Mouse (Mus musculus): Measurements from ENCODE around the gene Tigd4. TPM values are rescaled to one million over a fixed set of nuclear protein-coding genes. Genes with fewer than 3 reads are reported as not detected.

The Tigd4 gene
- total RNA-seq, 2 experiments from 2014 or later, result 0.12 to 0.21 TPM

DNA sequence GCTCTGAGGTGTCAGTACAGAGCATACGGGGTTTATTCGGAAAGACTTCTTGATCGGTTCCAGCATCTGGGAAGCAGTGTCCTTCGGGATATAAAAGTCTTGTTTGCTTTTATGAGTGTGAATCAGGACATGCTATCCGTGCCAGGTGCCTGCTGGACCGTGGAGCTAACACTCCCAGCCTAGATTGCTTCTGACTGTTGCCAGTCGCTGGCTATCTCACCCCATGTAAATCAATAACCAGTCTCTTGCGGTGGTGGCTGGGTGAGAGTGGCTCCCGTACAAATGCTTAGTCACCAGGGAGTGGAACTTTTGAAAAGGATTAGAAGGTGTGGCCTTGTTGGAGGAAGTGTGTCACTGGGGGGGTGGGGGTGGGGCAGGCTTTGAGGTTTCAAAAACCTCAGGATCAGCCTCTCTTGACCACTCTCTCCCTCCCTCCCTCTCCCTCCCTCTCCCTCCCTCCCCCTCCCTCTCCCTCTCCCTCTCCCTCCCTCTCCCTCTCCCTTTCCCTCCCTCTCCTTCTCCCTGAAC is 16.9 kb downstream of the Tigd4 start:
- no peak for DNase-seq (ENCODE audit: low spot score in 2 of 2)

DNA sequence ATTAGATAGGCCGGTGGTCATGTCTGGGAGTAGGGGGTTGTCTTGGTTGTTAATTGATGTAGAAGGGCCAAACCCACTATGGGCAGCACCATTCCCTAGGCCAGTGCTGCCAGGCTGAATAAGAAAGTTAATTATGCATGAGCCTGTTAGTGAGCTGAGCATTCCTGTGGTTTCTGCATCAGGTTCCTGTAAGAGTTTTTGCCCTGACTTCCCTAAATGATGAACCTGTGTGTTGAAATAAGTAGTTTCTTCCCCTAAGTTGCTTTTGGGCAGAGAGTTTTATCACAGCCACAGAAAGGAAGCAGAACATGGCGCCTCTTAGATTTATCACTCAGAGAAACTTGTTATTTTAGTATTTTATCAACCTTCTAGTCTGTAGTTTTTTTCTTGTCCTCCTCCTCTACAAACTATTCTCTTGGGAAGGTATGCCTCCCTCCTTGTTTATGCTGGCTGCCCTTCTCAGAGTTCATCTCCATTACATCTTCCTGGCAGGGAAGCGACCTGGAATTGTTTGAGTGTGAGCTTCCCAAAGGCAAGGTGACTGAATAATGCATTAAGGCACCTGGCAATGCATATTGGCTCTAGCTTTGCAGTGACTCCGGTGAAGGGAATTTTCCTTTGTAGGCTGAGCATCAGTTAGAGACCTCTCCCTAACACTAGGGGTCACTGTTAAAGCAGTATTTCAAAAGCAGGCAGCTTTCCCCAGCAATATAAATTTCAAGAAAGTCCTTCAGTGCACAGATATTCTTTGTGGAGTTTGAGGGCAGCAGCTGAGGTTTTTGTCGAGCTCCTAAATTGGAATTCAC is 21.9 kb downstream of the Tigd4 start:
- DNase-seq (ENCODE audit: low spot score in 2 of 2), result peak; percentile 5 to 69

DNA sequence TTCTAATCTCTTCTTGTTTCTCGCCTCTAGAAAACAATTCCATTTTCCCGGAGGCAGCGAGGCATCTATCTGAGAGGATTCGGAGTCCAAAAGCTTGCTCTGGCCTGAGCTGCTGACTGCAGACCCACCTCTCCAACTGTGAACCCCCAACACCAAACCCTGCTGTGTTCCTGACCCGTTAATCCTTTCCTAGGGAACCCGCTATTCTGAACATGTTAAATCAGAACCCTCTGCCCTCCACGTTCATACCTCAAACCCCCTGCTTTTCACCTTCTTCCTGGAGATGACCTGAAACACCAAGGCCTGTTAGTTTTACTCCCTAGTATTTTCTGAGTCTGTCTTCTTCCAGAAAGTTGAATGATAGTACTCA is 22.5 kb downstream of the Tigd4 start:
- DNase-seq (ENCODE audit: low spot score in 2 of 2), result no peak

DNA sequence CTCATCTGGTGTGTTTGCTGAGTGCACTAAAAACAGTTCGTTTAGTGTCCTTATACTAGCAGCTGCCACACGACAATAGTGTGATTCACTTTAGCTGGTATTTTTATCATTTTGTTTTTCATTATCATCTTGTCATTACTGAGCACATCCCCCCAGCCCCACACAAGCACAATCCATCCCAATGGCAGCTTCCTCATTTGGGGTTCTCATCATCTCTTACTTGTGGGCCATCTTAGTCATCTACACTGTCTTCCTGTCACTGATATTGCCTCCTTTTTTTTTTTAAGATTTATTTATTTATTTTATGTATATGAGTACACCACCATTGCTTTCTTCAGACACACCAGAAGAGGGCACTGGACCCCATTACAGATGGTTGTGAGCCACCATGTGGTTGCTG is 25.3 kb downstream of the Tigd4 start:
- no peak for DNase-seq (ENCODE audit: low spot score in 2 of 2)

DNA sequence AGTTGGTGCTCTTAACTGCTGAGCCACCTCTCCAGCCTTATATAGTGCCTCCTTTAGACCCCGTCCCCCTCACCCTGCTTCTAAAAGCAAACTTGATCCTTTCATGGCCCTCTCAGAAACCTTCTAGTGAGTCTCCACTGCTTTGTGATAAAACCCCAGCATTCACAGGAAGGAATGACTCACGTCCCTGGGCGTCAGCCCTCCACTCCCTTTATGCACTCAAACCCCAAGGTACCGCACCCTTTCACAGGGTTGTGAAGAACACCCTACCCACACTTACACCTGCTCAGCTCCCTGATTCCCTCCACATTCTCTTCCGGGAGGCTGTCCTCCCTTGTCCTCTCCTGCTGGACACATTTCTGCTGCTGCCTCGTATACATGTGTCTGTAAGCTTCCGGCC is 25.7 kb downstream of the Tigd4 start:
- no peak for DNase-seq (ENCODE audit: low spot score in 2 of 2)

DNA sequence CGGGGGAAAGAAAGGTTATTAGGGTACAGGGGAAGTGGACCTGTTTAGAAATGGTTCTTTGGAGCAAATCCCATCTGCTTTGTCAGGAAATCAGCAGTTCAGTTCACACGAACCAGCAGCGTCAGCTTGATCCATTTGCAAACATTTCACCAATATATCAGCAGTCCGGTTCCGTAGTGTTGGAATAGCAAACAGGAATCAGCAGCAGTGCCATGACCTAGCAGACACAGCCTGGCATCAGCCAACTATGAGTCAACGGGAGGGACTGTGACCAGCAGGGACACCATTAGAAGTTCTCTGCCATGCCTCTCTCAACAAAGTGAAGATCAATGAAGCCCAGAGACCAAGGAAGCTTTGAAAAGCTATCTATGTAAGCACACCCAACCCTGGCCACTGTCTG is 26.4 kb downstream of the Tigd4 start:
- DNase-seq (ENCODE audit: low spot score in 2 of 2), result no peak

DNA sequence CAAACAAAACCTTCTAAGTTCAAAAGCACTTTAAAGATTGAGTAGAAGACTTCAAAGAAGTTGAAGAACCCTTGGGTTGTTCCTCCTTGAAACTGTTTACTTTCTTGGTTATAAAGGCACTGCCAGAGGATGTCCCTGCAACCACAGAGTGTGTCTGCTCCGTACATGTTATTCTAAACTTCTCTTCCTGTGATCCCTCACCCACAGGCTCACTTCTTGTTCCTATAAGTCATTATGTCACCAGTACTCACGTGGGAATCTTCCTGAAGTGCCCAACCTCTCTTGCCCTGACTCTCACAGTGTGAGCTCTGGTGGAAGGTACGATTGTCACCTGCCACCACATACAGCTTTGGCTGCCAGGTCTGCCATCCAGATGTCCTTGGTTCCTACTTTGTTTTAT is 28.7 kb downstream of the Tigd4 start:
- DNase-seq (ENCODE audit: low spot score in 2 of 2), result no peak

DNA sequence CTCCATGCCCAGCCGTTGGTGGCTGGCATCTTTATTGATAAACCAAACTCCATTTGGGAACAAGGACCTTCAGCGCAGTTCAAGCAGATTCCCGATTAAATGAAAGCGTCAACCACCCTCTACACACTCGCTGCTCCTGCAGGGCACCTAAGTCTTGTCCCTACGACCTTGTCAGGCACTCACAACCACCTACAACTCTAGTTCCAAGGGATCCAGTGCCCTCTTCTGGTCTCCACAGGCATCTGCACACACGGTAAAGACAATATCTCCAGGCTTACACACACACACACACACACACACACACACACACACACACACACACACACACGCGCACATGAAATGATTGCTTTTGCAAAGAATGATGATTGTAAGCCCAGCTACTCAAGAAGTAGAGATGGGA is 38.2 kb downstream of the Tigd4 start:
- DNase-seq (ENCODE audit: low spot score in 2 of 2), result no peak

DNA sequence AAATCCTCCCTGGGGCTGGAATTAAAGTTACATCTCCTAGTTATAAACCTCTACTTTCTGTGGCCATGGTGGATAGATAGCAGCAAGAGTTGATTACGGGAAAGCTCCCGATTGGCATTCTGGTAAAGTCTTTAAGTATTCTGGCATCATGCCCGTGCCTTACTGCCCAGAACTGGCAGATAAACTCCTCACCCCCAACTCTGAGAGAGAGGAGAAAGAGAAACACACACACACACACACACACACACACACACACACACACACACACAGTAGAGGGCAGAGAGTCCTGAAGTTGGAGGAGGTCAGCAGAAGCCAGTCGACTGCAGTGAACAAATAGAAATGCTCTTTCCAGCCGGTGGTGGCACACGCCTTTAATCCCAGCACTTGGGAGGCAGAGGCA is 43.7 kb downstream of the Tigd4 start:
- DNase-seq (ENCODE audit: low spot score in 2 of 2), result no peak

DNA sequence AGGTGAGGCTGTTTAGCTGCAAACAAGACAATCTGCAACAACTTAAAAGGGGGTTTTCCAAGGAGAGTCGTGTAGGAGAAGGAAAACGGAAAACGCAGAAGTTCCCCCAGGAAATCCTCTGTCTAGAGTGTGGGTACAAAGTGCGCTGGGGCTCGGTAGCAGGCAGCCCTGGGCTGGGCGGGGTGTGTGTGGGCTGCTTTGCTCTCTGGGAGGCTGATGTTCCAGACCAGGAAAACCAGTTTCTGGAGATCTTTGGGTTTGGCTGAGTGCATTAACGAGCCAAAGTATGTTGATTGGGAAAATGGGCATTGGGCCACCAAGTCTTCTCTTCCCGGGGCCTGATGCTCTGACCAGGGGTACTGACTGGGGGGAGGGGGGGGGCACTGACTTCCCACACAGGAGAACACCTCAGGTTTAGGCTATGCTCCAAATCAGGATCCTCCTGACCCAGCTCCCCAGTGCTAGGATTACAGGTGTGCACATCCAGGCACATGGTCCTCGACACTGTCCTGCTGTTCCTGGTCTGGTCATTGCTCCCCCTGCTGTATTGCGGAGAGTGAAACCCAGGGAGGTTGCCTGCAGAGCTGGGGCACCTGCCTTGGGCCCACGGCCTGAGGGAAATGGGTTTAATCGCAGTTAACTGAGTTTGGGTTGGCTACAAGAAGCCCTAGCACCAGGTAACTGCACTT is 44.7 kb downstream of the Tigd4 start:
- no peak for DNase-seq (ENCODE audit: low spot score in 2 of 2)

DNA sequence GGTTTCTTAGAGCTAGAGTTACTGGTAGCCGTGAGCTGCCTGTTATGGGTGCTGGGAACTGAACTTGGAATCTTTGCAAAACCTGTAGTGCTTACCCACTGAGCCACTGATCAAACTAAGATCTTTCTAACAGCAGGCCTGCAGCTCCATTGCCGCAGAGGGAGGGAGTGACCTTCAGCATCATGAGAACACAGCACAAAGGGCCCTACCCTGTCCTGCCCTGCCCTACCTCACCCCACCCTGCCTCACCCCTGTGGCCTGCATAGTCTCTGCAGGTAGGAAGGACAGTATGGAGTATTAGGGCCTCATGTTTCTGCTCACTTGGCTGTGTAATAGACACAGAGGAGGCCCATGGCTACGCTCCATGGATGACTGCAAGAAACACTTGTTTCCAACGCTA is 45.5 kb downstream of the Tigd4 start:
- no peak for DNase-seq (ENCODE audit: low spot score in 2 of 2)

DNA sequence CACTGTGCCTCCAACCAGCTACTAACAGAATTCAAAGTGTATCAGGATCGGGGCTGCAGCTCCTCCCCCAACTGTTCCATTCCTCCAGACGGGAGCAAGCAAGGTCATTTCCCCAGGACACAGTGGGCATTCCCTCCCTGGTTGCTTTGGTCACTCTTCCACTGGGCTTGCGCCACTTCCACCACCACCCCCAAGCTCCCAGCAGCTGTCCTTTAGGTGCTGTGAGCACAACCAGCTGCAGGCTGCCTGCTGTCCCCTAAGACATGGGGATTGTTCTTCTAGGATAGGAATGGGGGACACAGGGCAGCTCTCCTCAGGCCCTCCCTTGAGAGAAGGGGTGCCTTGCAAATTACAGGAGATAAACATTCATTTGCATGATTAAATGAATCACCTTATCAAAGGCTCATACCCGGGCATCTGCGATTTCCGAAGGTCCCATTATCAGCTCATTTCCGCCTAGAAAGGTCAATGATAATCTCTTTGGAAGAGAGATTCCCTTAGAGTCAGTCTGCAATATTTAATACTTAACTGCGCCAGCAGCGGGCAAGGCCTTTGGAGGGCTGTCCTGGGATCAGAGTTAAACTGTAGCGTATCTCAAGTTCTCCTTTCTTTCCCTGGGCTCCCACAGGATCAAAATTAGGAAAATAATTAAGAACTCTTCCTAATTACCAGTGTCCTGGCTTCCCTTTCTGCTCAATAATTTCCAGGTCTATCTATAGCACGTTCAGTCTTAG is 46.6 kb downstream of the Tigd4 start:
- DNase-seq (ENCODE audit: low spot score in 2 of 2), result no peak

DNA sequence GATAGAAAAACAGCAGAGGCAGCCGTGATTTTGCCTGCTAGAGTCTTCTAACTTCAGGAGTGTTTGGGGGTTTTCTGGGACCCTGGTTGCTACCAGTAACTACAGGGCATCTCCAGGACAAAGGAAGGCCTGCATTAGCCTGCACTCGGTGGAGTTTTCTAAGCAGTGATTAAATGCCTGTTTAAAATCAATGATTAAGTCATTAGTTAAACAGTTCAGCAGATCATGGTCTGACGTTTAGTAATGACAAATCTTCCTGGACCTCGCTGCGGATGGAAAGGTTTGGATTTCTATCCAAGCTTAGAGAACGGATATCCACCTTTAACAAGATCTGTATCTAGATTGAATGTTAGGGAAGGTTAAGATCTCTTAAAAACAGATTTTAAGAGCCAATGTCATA is 47.2 kb downstream of the Tigd4 start:
- DNase-seq (ENCODE audit: low spot score in 2 of 2), result no peak

DNA sequence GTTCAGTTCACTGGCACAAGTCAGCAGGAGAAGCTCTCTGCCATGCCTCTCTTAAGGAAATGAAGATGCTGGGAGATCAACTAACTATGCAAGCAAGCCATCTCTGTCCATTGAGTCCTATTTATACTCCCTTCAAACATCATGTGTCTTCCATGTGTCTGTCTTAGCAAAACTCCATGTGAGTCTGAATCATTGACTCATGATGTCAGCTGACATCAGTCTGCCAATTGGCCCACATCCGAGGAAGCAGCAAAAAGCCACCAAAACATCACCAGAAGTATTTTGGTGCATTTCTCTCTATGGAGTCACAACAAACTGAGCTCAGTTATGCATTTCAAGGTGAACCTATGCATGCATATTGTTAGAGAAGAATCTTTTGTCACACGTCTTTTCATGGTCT is 48.0 kb downstream of the Tigd4 start:
- DNase-seq (ENCODE audit: low spot score in 2 of 2), result no peak

DNA sequence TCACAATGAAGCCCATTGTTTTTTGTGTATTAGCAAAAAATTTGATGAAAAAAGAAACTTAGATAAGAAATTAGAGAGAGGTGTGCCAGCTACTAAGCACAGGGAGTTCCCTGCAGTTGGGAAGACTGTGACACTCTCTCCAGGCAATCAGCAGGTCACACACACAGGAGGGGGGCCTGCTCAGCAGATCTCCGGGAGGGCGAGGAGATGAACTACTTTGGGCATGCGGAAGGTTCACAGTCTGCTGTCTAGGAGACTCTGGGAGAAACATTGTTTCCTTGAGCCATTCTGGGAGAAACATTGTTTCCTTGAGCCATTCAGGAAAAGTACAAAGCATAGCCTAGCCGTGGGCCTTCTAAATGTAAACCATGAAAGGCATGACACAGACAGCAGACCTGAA is 49.6 kb downstream of the Tigd4 start:
- no peak for DNase-seq (ENCODE audit: low spot score in 2 of 2)

DNA sequence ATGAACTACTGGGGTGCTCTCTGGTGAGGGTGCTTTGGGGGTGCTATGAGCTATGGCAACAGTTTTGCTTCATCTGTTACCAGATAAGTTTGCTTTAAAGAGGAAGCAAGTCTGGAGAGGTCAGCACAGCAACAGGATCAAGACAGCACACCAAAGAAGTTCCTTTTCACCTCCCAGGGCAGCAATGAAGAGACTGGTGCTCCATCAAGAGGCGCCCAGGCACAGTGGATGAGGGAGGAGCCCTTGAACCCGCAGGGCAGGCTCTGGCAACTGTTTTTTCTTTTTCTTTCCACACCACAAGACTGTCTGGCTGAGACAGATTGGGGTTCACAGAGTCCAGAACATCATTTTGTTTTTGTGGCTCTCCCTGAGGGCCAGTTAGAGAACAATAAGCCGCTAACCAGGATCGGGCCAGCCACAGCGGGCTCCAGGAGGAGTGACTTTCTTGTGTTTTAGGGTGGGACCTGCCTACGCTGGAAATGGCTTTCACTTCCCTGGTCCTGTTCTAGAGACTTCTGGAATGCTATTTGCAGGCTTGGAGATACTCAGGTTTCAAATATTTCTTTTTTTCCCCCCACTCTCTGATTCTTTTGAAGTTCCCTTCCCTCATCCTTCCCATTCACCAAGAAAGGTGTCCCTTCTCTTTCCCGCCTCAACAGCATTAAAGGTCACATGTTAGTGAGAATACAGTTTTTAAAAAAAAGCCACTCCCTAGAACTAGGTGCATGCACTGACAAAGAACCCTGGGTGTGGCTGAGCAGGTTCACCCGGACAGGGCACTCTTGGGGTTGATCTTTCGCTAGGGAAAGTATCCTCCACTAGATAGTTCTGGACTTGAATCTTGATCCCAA is 52.0 kb downstream of the Tigd4 start:
- no peak for DNase-seq (ENCODE audit: low spot score in 2 of 2)

DNA sequence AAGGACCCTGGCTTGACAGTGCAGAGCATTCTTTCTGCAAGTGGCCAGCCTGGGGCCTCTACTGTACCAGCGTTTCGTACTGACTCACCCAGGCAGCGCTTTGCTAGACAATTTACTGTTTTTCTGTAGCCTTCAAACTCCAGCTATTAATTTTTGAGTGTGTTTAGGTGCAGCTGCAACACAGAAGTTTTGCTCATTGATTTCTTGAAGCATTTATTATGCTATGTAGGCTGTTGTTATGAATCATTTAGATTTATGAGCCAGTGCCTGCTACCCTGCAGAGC is 52.6 kb downstream of the Tigd4 start:
- no peak for DNase-seq (ENCODE audit: low spot score in 2 of 2)

DNA sequence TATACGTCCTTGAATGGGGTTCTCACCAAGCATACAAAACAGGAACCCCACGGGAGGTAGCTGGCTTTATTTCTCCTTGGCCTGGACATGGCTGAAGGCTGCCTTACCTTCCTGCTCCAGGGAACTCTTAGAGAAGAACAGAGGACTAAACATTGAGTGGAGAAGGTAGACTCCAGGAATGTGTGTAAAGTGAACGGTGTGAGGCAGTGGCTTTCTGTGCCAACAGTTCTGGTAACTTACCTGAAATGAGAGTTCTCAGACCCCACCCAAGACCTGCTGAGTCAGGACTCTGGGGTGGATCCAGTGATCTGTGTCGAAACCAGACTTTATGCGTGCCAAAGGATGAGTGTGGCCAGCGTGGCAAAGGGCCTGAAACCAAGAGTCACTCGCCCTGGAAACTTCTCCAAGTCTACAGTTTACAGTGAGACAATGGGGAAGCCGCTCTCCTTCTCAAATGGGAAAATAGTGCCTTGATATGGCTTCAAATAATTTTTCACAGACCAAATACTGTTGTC is 53.0 kb downstream of the Tigd4 start:
- no peak for DNase-seq (ENCODE audit: low spot score in 2 of 2)

All from layer of hippocampus, postnatal 14 days (tissue).